In genomic region chr5:32332591-32332990, GRCm38 (mm10) we compare ENCODE assay signal across 25 mouse cellular contexts.
DNase-seq lines count a peak whose midpoint lies in the region; ATAC-seq and TF ChIP-seq lines count a peak whose summit lies in the region.
"Had no signal": no experiment of that assay in that cellular context is flagged by ENCODE, and none has a peak within 500 bp of the region (broad histone marks: within the 10 kb centered on the region; RNA-seq: fewer than 3 reads in every experiment).

No protein-coding gene starts in this region.

- no peak for TF ChIP-seq CTCF in intestine, postnatal 0 days (IDR thresholded peaks at IDR 0.05; ENCODE audit: low read depth)
- TF ChIP-seq CTCF in kidney, adult 2 months (conservative IDR thresholded peaks at IDR 0.05; ENCODE audit: insufficient read depth, insufficient read length, low read depth, low read length): no peak

- H3K4me2 ChIP-seq in intestine, embryonic 14.5 days (ENCODE audit: low read length): no peak overlapping the region
- H3K4me2 ChIP-seq in intestine, postnatal 0 days (replicated peaks; ENCODE audit: low read depth): no peak overlapping the region
- H3K4me2 ChIP-seq in stomach, embryonic 16.5 days (ENCODE audit: low read depth, low read length): no peak overlapping the region
- no peak overlapping the region for H3K4me2 ChIP-seq in heart, embryonic 12.5 days
- H3K4me2 ChIP-seq: forebrain, embryonic 13.5 days; hindbrain, embryonic 12.5 days had no signal

- ATAC-seq in intestine, embryonic 14.5 days (replicated peaks; ENCODE audit: low FRiP score, low TSS enrichment, low read depth): no peak
- no peak for ATAC-seq in intestine, postnatal 0 days
- peak; percentile 61 for ATAC-seq in granulocyte monocyte progenitor cell, adult 5-6 weeks (replicated peaks; ENCODE audit: poor library complexity, severe bottlenecking)
- 0 out of 2 replicates have a peak, but pooled peaks have one; percentile 30 for ATAC-seq in monocyte, adult 5-6 weeks (replicated peaks; ENCODE audit: insufficient number of reproducible peaks, low FRiP score, low TSS enrichment, poor library complexity, severe bottlenecking)
- ATAC-seq in stomach, embryonic 16.5 days (ENCODE audit: insufficient read depth, low FRiP score): no peak
- no peak for ATAC-seq in heart, embryonic 12.5 days (ENCODE audit: insufficient number of reproducible peaks, low FRiP score)
- ATAC-seq: forebrain, embryonic 13.5 days; forebrain, embryonic 16.5 days; hindbrain, embryonic 16.5 days; Patski had no signal

- no peak overlapping the region for H3K9ac ChIP-seq in intestine, embryonic 14.5 days (ENCODE audit: low read length)
- H3K9ac ChIP-seq in intestine, postnatal 0 days (ENCODE audit: low read depth, low read length): no peak overlapping the region
- no peak overlapping the region for H3K9ac ChIP-seq in stomach, embryonic 16.5 days (ENCODE audit: low read length)
- H3K9ac ChIP-seq in heart, embryonic 12.5 days: no peak overlapping the region
- H3K9ac ChIP-seq: forebrain, embryonic 13.5 days; hindbrain, embryonic 12.5 days had no signal

- no peaks in the 10 kb centered on the region for H3K27me3 ChIP-seq in intestine, embryonic 14.5 days (replicated peaks; ENCODE audit: control insufficient read depth, insufficient read depth, low read length)
- H3K27me3 ChIP-seq in intestine, postnatal 0 days (replicated peaks; ENCODE audit: control insufficient read depth, insufficient read depth, low read length): no peaks in the 10 kb centered on the region
- H3K27me3 ChIP-seq in stomach, embryonic 16.5 days (ENCODE audit: control insufficient read depth, insufficient read depth, low read length): no peaks in the 10 kb centered on the region
- H3K27me3 ChIP-seq in kidney, adult 2 months (replicated peaks; ENCODE audit: control insufficient read depth, insufficient read depth, low read length): no peaks in the 10 kb centered on the region
- H3K27me3 ChIP-seq in heart, embryonic 12.5 days (replicated peaks): no peaks in the 10 kb centered on the region
- H3K27me3 ChIP-seq: CH12.LX; forebrain, embryonic 13.5 days; hindbrain, embryonic 12.5 days; Patski had no signal

- no peaks in the 10 kb centered on the region for H3K36me3 ChIP-seq in intestine, embryonic 14.5 days (ENCODE audit: control insufficient read depth, insufficient read depth, low read length)
- H3K36me3 ChIP-seq in intestine, postnatal 0 days (ENCODE audit: control insufficient read depth, insufficient read depth): no peaks in the 10 kb centered on the region
- no peaks in the 10 kb centered on the region for H3K36me3 ChIP-seq in stomach, embryonic 16.5 days (ENCODE audit: control insufficient read depth, insufficient read depth, low read length)
- H3K36me3 ChIP-seq in kidney, adult 2 months (ENCODE audit: control insufficient read depth, insufficient read depth, low read length): no peaks in the 10 kb centered on the region
- H3K36me3 ChIP-seq in heart, embryonic 12.5 days: no peaks in the 10 kb centered on the region
- H3K36me3 ChIP-seq: forebrain, embryonic 10.5 days; G1E; heart, embryonic 10.5 days; hindbrain, embryonic 12.5 days had no signal

- H3K9me3 ChIP-seq in intestine, embryonic 14.5 days (ENCODE audit: control insufficient read depth, low read length): no peaks in the 10 kb centered on the region
- H3K9me3 ChIP-seq in intestine, postnatal 0 days (ENCODE audit: control insufficient read depth): no peaks in the 10 kb centered on the region
- H3K9me3 ChIP-seq in stomach, embryonic 16.5 days (replicated peaks; ENCODE audit: control insufficient read depth, low read length): no peaks in the 10 kb centered on the region
- H3K9me3 ChIP-seq in heart, embryonic 12.5 days (replicated peaks): no peaks in the 10 kb centered on the region
- H3K9me3 ChIP-seq: forebrain, embryonic 10.5 days; forebrain, embryonic 13.5 days; G1E; heart, embryonic 10.5 days; hindbrain, embryonic 12.5 days had no signal

- no peak for TF ChIP-seq POLR2A in kidney, adult 2 months (IDR thresholded peaks at IDR 0.05; ENCODE audit: low read depth, low read length)

- H3K27ac ChIP-seq in intestine, embryonic 14.5 days (ENCODE audit: low read depth): peak overlapping the region; percentile 67; the same call in 1 of the 2 replicates
- no peak overlapping the region for H3K27ac ChIP-seq in intestine, postnatal 0 days (ENCODE audit: low read depth, low read length)
- H3K27ac ChIP-seq in stomach, embryonic 16.5 days (ENCODE audit: low read length): peak overlapping the region; percentile 78
- no peak overlapping the region for H3K27ac ChIP-seq in kidney, adult 2 months (ENCODE audit: insufficient read depth, low read depth, low read length)
- H3K27ac ChIP-seq in heart, embryonic 12.5 days (ENCODE audit: poor library complexity, severe bottlenecking): no peak overlapping the region
- H3K27ac ChIP-seq: forebrain, embryonic 10.5 days; forebrain, embryonic 13.5 days; heart, adult 2 months; hindbrain, embryonic 12.5 days had no signal

- 80% methylated on average over 4 of the region's 4 CpGs for WGBS in intestine, embryonic 14.5 days
- WGBS in intestine, postnatal 0 days: 85% methylated on average over 4 of the region's 4 CpGs
- WGBS in stomach, embryonic 16.5 days: 78% methylated on average over 4 of the region's 4 CpGs
- 83% methylated on average over 4 of the region's 4 CpGs for WGBS in kidney, adult 2 months
- 84% methylated on average over 4 of the region's 4 CpGs for WGBS in heart, embryonic 12.5 days

- no peak overlapping the region for H3K4me3 ChIP-seq in intestine, embryonic 14.5 days (ENCODE audit: low read depth, low read length)
- H3K4me3 ChIP-seq in intestine, postnatal 0 days (ENCODE audit: low read depth, low read length): no peak overlapping the region
- H3K4me3 ChIP-seq in stomach, embryonic 16.5 days (replicated peaks; ENCODE audit: low read length): no peak overlapping the region
- H3K4me3 ChIP-seq in kidney, adult 2 months (ENCODE audit: insufficient read depth, low read depth, low read length): no peak overlapping the region
- no peak overlapping the region for H3K4me3 ChIP-seq in heart, embryonic 12.5 days
- H3K4me3 ChIP-seq: forebrain, embryonic 10.5 days; forebrain, embryonic 13.5 days; heart, adult 2 months; heart, embryonic 10.5 days; hindbrain, embryonic 12.5 days had no signal

- H3K4me1 ChIP-seq in intestine, embryonic 14.5 days (replicated peaks; ENCODE audit: control insufficient read depth, insufficient read depth, low read length): peaks cover 22% of the 10 kb centered on the region
- H3K4me1 ChIP-seq in intestine, postnatal 0 days (replicated peaks; ENCODE audit: control insufficient read depth, insufficient read depth, low read length): peaks cover 6% of the 10 kb centered on the region; the same call in 1 of the 2 replicates
- peaks cover 25% of the 10 kb centered on the region for H3K4me1 ChIP-seq in stomach, embryonic 16.5 days (ENCODE audit: control insufficient read depth, insufficient read depth, low read length)
- H3K4me1 ChIP-seq in kidney, adult 2 months (ENCODE audit: control insufficient read depth, insufficient read depth, low read length): no peaks in the 10 kb centered on the region
- peaks cover 46% of the 10 kb centered on the region for H3K4me1 ChIP-seq in heart, embryonic 12.5 days (replicated peaks)

- no peak for DNase-seq in intestine, embryonic 14.5 days (ENCODE audit: low spot score)
- DNase-seq in kidney, adult 2 months: no peak
- no peak for DNase-seq in adrenal gland, postnatal 10 days
- DNase-seq: adrenal gland, postnatal 14 days; B cell, adult 2 months; cerebellum, adult 11-12 months; cerebellum, adult 8-10 months; cerebellum, postnatal 10 days; cerebellum, postnatal 36 days; gastrocnemius, postnatal 25 days; heart, adult 2 months had no signal

Comparison
In these comparisons a context has a peak if more than half of its experiments do, and no peak if none do; other contexts are left out.
1. H3K27ac ChIP-seq: peak in intestine, embryonic 14.5 days (single experiment) and stomach, embryonic 16.5 days (single experiment); none in intestine, postnatal 0 days (single experiment), kidney, adult 2 months (single experiment) and heart, embryonic 12.5 days (single experiment).
2. ATAC-seq: peak in granulocyte monocyte progenitor cell, adult 5-6 weeks (single experiment) and monocyte, adult 5-6 weeks (single experiment); none in intestine, embryonic 14.5 days (single experiment), intestine, postnatal 0 days (single experiment), stomach, embryonic 16.5 days (single experiment) and heart, embryonic 12.5 days (single experiment).